Mouse (Mus musculus) thymus, adult 2 months (tissue): ENCODE measurements around the gene Lctl. TPM values are rescaled to one million over a fixed set of nuclear protein-coding genes. Genes with fewer than 3 reads are reported as not detected.
A peak's percentile ranks its signal among the peaks of the same experiment; 100 is the strongest.
"Not testable (repeated sequence)": the region's sequence is repeated elsewhere in the genome, so short reads cannot be mapped to it uniquely, and the experiment has no call there.

Experiments used
- DNase-seq: peaks from one replicate; pipeline ENCODE4 v3.0.0; 2021
- H3K27ac ChIP-seq: fragments of 200-500 bp; 2 replicates; pipeline ENCODE4 v1.5.1; 2012; ENCODE audit warnings: low read length, control low read depth; ENCODE audit not compliant: control insufficient read depth, insufficient read depth
- H3K27me3 ChIP-seq: fragments of 200-500 bp; 2 replicates; pipeline ENCODE4 v1.6.1; 2012; ENCODE audit warnings: mild to moderate bottlenecking, low read length, moderate library complexity, mixed read lengths; ENCODE audit not compliant: control insufficient read depth, insufficient read depth
- H3K36me3 ChIP-seq: fragments of 200-500 bp; 2 replicates; pipeline ENCODE4 v1.6.1; 2012; ENCODE audit warnings: mild to moderate bottlenecking, low read length, moderate library complexity; ENCODE audit not compliant: control insufficient read depth, insufficient read depth
- H3K4me1 ChIP-seq: fragments of 200-500 bp; replicated peaks from 2 replicates; pipeline ENCODE4 v1.6.1; 2012; ENCODE audit warnings: low read length; ENCODE audit not compliant: control insufficient read depth, insufficient read depth
- H3K4me3 ChIP-seq: fragments of 200-500 bp; 2 replicates; pipeline ENCODE4 v1.5.1; 2012; ENCODE audit warnings: mild to moderate bottlenecking, low read length, control low read depth, moderate library complexity; ENCODE audit not compliant: control insufficient read depth, insufficient read depth
- CTCF ChIP-seq: fragments of 200-500 bp; IDR thresholded peaks from 2 replicates; pipeline ENCODE4 v1.5.1; 2012; ENCODE audit warnings: mild to moderate bottlenecking, control low read depth, low read length, moderate library complexity, borderline replicate concordance; ENCODE audit not compliant: control insufficient read depth, poor library complexity, insufficient read depth; ENCODE audit errors: extremely low read depth
- POLR2A ChIP-seq: fragments of 200-500 bp; IDR thresholded peaks from 2 replicates; pipeline ENCODE4 v1.6.1; 2012; ENCODE audit warnings: mild to moderate bottlenecking, low read length, control low read depth, moderate library complexity; ENCODE audit not compliant: control insufficient read depth, poor library complexity, insufficient read depth; ENCODE audit errors: extremely low read depth
- WGBS: fragments of 180-500 bp; shearing (Covaris S2); methylation state at CpG from one replicate; pipeline ENCODE4 v1.1.7; 2018; 5-methylcytosine and 5-hydroxymethylcytosine counted together
- polyA plus RNA-seq: library from polyadenylated mRNA; depleted of rRNA; stranded (reverse); fragments of >200 nt; gene quantifications from 2 replicates; pipeline ENCODE4 v1.2.3, GENCODE M21; 2012

The Lctl gene
- polyA plus RNA-seq, 1 experiment, result 2.7 TPM

GRCm38 (mm10) chr9:64126121-64126520 is 9.2 kb downstream of the Lctl start:
- no peak overlapping the region for H3K4me3 ChIP-seq
- TF ChIP-seq CTCF (no peak), POLR2A (no peak)
- H3K27me3 ChIP-seq, result no peaks in the 10 kb centered on the region
- WGBS, result 37% methylated on average over 12 of the region's 12 CpGs
- DNase-seq, result no peak
- H3K4me1 ChIP-seq, result no peaks in the 10 kb centered on the region
- no peak overlapping the region for H3K27ac ChIP-seq
- no peaks in the 10 kb centered on the region for H3K36me3 ChIP-seq

- WGBS, result 95% methylated on average over 6 of the region's 6 CpGs
- Histone ChIP-seq H3K36me3 (no peaks in the 10 kb centered on the region), H3K4me1 (no peaks in the 10 kb centered on the region), H3K27me3 (no peaks in the 10 kb centered on the region), H3K27ac (no peak overlapping the region), H3K4me3 (no peak overlapping the region)
- TF ChIP-seq POLR2A (no peak), CTCF (no peak)
- no peak for DNase-seq
Observed at GRCm38 (mm10) chr9:64131623-64132022, 14.7 kb downstream of the Lctl start.

GRCm38 (mm10) chr9:64138896-64139295 is 21.9 kb downstream of the Lctl start:
- DNase-seq, result peak; percentile 45
- H3K27me3 ChIP-seq, H3K27ac ChIP-seq, H3K4me3 ChIP-seq, H3K4me1 ChIP-seq, H3K36me3 ChIP-seq: not testable (repeated sequence)
- WGBS, result 10% methylated on average over 6 of the region's 6 CpGs
- TF ChIP-seq CTCF, result 0 out of 2 replicates have a peak, but pooled peaks have one; percentile 53

- WGBS, result 63% methylated on average over 9 of the region's 9 CpGs
- no peaks in the 10 kb centered on the region for H3K27me3 ChIP-seq
- no peak overlapping the region for H3K4me3 ChIP-seq
- DNase-seq, result no peak
- no peaks in the 10 kb centered on the region for H3K4me1 ChIP-seq
- 0 out of 2 replicates have a peak, but pooled peaks cover 4% of the 10 kb centered on the region for H3K36me3 ChIP-seq
- no peak for TF ChIP-seq POLR2A
- no peak for TF ChIP-seq CTCF
- H3K27ac ChIP-seq, result no peak overlapping the region
Observed at GRCm38 (mm10) chr9:64139879-64140278, 22.9 kb downstream of the Lctl start.

- Histone ChIP-seq H3K4me1 (no peaks in the 10 kb centered on the region), H3K36me3 (peaks cover 31% of the 10 kb centered on the region; the same call in 1 of the 2 replicates), H3K27me3 (no peaks in the 10 kb centered on the region), H3K27ac (no peak overlapping the region), H3K4me3 (no peak overlapping the region)
- WGBS, result 96% methylated on average over 1 of the region's 1 CpGs
- no peak for DNase-seq
- TF ChIP-seq CTCF (no peak), POLR2A (no peak)
Observed at GRCm38 (mm10) chr9:64156641-64157040, 39.7 kb downstream of the Lctl start.

- no peak overlapping the region for H3K4me3 ChIP-seq
- H3K27me3 ChIP-seq, result no peaks in the 10 kb centered on the region
- H3K27ac ChIP-seq, result no peak overlapping the region
- 94% methylated on average over 5 of the region's 5 CpGs for WGBS
- no peak for TF ChIP-seq CTCF
- no peak for TF ChIP-seq POLR2A
- DNase-seq, result no peak
- H3K4me1 ChIP-seq, result no peaks in the 10 kb centered on the region
- peaks cover 33% of the 10 kb centered on the region for H3K36me3 ChIP-seq
Observed at GRCm38 (mm10) chr9:64160471-64160870, 43.5 kb downstream of the Lctl start.

GRCm38 (mm10) chr9:64169967-64170366 is 53.0 kb downstream of the Lctl start:
- 91% methylated on average over 3 of the region's 3 CpGs for WGBS
- not testable (repeated sequence) for DNase-seq, H3K36me3 ChIP-seq, H3K4me1 ChIP-seq, H3K27ac ChIP-seq, H3K4me3 ChIP-seq, H3K27me3 ChIP-seq
